ENCODE assay signal across 27 mouse cellular contexts in the genomic region with DNA sequence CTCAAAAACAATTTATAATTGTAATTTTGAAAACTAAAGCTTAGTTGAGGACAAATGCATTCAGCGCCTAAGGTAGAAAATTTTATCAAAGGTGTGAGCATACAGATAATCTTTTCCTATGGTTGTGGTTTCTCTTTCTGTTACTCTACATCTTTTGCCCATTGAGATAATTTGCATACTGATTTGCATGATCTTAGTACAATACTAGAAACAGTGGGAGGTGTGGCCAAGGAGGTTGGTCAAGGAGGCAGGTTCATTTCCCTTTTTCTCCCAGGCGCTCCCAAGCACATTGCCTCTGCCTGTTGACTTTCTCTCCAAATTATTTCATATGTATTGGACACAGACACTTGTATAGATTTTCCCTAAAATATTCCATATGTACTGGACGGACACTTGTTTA. TPM values are rescaled to one million over a fixed set of nuclear protein-coding genes. Genes with fewer than 3 reads are reported as not detected.
DNase-seq lines count a peak whose midpoint lies in the region; ATAC-seq and TF ChIP-seq lines count a peak whose summit lies in the region.
"Had no signal": no experiment of that assay in that cellular context is flagged by ENCODE, and none has a peak within 500 bp of the region (broad histone marks: within the 10 kb centered on the region; RNA-seq: fewer than 3 reads in every experiment).

No protein-coding gene starts in this region.

- WGBS in hindbrain, embryonic 13.5 days, result 89% methylated on average over 3 of the region's 3 CpGs

- peaks cover 10% of the 10 kb centered on the region for H3K27me3 ChIP-seq in G1E (ENCODE audit: insufficient read depth, low read length)
- no peaks in the 10 kb centered on the region for H3K27me3 ChIP-seq in hindbrain, embryonic 13.5 days
- H3K27me3 ChIP-seq: embryonic facial prominence, embryonic 12.5 days; limb, embryonic 13.5 days; stomach, embryonic 15.5 days had no signal

- H3K9ac ChIP-seq in hindbrain, embryonic 13.5 days, result no peak overlapping the region
- H3K9ac ChIP-seq: embryonic facial prominence, embryonic 12.5 days; limb, embryonic 13.5 days; liver, embryonic 13.5 days; stomach, embryonic 15.5 days had no signal

- H3K9me3 ChIP-seq in G1E (replicated peaks), result 0 out of 2 replicates have a peak, but pooled peaks cover 2% of the 10 kb centered on the region
- no peaks in the 10 kb centered on the region for H3K9me3 ChIP-seq in hindbrain, embryonic 13.5 days
- H3K9me3 ChIP-seq: embryonic facial prominence, embryonic 12.5 days; hindbrain, embryonic 10.5 days; liver, embryonic 13.5 days; midbrain, embryonic 10.5 days; stomach, embryonic 15.5 days had no signal

- ATAC-seq in G1E (ENCODE audit: extremely low read depth, insufficient number of reproducible peaks, low FRiP score, poor library complexity, severe bottlenecking), result peak; percentile 75
- peak; percentile 81 for ATAC-seq in common myeloid progenitor, adult 5-6 weeks (replicated peaks; ENCODE audit: low read depth, poor library complexity, severe bottlenecking)
- ATAC-seq in megakaryocyte-erythroid progenitor cell, adult 5-6 weeks (replicated peaks; ENCODE audit: low FRiP score, low TSS enrichment, poor library complexity, severe bottlenecking), result peak; percentile 75
- ATAC-seq in hindbrain, embryonic 13.5 days (ENCODE audit: low FRiP score), result no peak

- H3K36me3 ChIP-seq in G1E (replicated peaks), result no peaks in the 10 kb centered on the region
- no peaks in the 10 kb centered on the region for H3K36me3 ChIP-seq in hindbrain, embryonic 13.5 days
- H3K36me3 ChIP-seq: embryonic facial prominence, embryonic 12.5 days; hindbrain, embryonic 10.5 days; limb, embryonic 13.5 days; liver, embryonic 13.5 days; midbrain, embryonic 10.5 days; stomach, embryonic 15.5 days had no signal

- intact Hi-C loops in left cerebral cortex, postnatal 36 days (cut with DNase I), result no loop called here

- H3K4me1 ChIP-seq in G1E (ENCODE audit: insufficient read depth, low read depth, low read length), result peaks cover 9% of the 10 kb centered on the region
- no peaks in the 10 kb centered on the region for H3K4me1 ChIP-seq in hindbrain, embryonic 13.5 days (replicated peaks)
- H3K4me1 ChIP-seq: hindbrain, embryonic 10.5 days; midbrain, embryonic 10.5 days; stomach, embryonic 15.5 days had no signal

- no peak for TF ChIP-seq CTCF in G1E (IDR thresholded peaks at IDR 0.05; ENCODE audit: low read depth, low read length)

- peak; percentile 26 to 38 for DNase-seq in B cell, adult 2 months
- no peak for DNase-seq in G1E (ENCODE audit: low spot score)
- no peak for DNase-seq in ovary, postnatal 10 days (ENCODE audit: low spot score)
- no peak for DNase-seq in embryo, embryonic 9.5 days (ENCODE audit: extremely low spot score)
- no peak for DNase-seq in left cerebral cortex, postnatal 36 days (ENCODE audit: low spot score in 2 of 2)
- DNase-seq: adrenal gland, postnatal 14 days; cerebellum, adult 9-10 months; gastrocnemius, adult 2 months; kidney, adult 18-20 months; kidney, postnatal 4 days; liver, embryonic 13.5 days; lung, adult 2 months; lung, postnatal 36 days; right cerebral cortex, postnatal 14 days; thymus, postnatal 36 days had no signal

- no peak overlapping the region for H3K4me2 ChIP-seq in hindbrain, embryonic 13.5 days
- H3K4me2 ChIP-seq: embryonic facial prominence, embryonic 12.5 days; heart, embryonic 11.5 days; limb, embryonic 13.5 days; liver, embryonic 13.5 days; stomach, embryonic 15.5 days had no signal

- no peak overlapping the region for H3K27ac ChIP-seq in hindbrain, embryonic 13.5 days
- H3K27ac ChIP-seq: embryonic facial prominence, embryonic 12.5 days; hindbrain, embryonic 10.5 days; limb, embryonic 13.5 days; liver, embryonic 13.5 days; midbrain, embryonic 10.5 days; stomach, embryonic 15.5 days had no signal

- no peak overlapping the region for H3K4me3 ChIP-seq in G1E (ENCODE audit: low read depth, low read length)
- H3K4me3 ChIP-seq in hindbrain, embryonic 13.5 days, result no peak overlapping the region
- H3K4me3 ChIP-seq: embryonic facial prominence, embryonic 12.5 days; gastrocnemius, adult 2 months; hindbrain, embryonic 10.5 days; limb, embryonic 13.5 days; liver, embryonic 13.5 days; midbrain, embryonic 10.5 days; stomach, embryonic 15.5 days had no signal

RNA-seq across cellular contexts. Expression of gene Aknad1, which starts 1.7 kb away (rescaled TPM):
- total RNA-seq in G1E (2014; fragmentation: Nextera tagmentation) (not detected in 2 replicates), G1E (2017) (0.11 TPM in 1 of 2 replicates, not detected in the other)
- polyA plus RNA-seq in G1E (2012), result not detected in 2 replicates
- not detected in 2 replicates for total RNA-seq in common myeloid progenitor, adult 5-6 weeks (2017)
- 1.3 and 2.0 TPM in 2 replicates for total RNA-seq in megakaryocyte-erythroid progenitor cell, adult 5-6 weeks (2014; fragmentation: Nextera tagmentation)
- 1.0 TPM in 1 of 2 replicates, not detected in the other for total RNA-seq in megakaryocyte-erythroid progenitor cell, adult 5-6 weeks (2017)
- polyA plus RNA-seq in hindbrain, embryonic 13.5 days (2015; fragmentation: Nextera tagmentation; extraction: Ambion mirVana), result 0.16 TPM in 1 of 2 replicates, not detected in the other
- not detected for total RNA-seq in left cerebral cortex, postnatal 36 days (2021)
- total RNA-seq: adrenal gland, postnatal 14 days; neutrophil, adult 5-6 weeks had no signal
- polyA plus RNA-seq: forebrain, embryonic 11.5 days; heart, embryonic 11.5 days; heart, postnatal 0 days; midbrain, embryonic 10.5 days had no signal

RNA-seq across cellular contexts. Expression of gene Gpsm2, which starts 15.7 kb away (rescaled TPM):
- total RNA-seq in G1E (2014; fragmentation: Nextera tagmentation) (38.2 and 47.9 TPM in 2 replicates), G1E (2017) (27.5 and 32.5 TPM in 2 replicates)
- polyA plus RNA-seq in G1E (2012), result 5.3 and 12.1 TPM in 2 replicates
- total RNA-seq in common myeloid progenitor, adult 5-6 weeks (2017), result 25.1 and 26.1 TPM in 2 replicates
- 35.5 and 68.2 TPM in 2 replicates for total RNA-seq in megakaryocyte-erythroid progenitor cell, adult 5-6 weeks (2014; fragmentation: Nextera tagmentation)
- 31.2 and 56.2 TPM in 2 replicates for total RNA-seq in megakaryocyte-erythroid progenitor cell, adult 5-6 weeks (2017)
- polyA plus RNA-seq in hindbrain, embryonic 13.5 days (2015; fragmentation: Nextera tagmentation; extraction: Ambion mirVana), result 24.4 and 26.8 TPM in 2 replicates
- total RNA-seq in left cerebral cortex, postnatal 36 days (2021), result 10 to 100 TPM; 12.7 to 15.3 TPM

Comparison
In these comparisons a context has a peak if more than half of its experiments do, and no peak if none do; other contexts are left out.
1. DNase-seq: peak in B cell, adult 2 months (2 of 2); none in G1E (single experiment), ovary, postnatal 10 days (single experiment), embryo, embryonic 9.5 days (single experiment) and left cerebral cortex, postnatal 36 days (0 of 2).